Mouse (Mus musculus) lung, embryonic 16.5 days (tissue): ENCODE data around the gene Gm49392. TPM values are rescaled to one million over a fixed set of nuclear protein-coding genes. Genes with fewer than 3 reads are reported as not detected.

Experiments used
- ATAC-seq: fragments of 200-750 bp; cut with Nextera tagmentation; 2 replicates; pipeline ENCODE4 v1.8.0; 2017; ENCODE audit warnings: low read depth, mild to moderate bottlenecking, moderate library complexity
- H3K27ac ChIP-seq: fragments of 300-500 bp; sonication (generic); 2 replicates; pipeline ENCODE4 v1.5.1; 2014; ENCODE audit warnings: mild to moderate bottlenecking, control low read depth, low read length
- H3K27me3 ChIP-seq: fragments of 300-500 bp; sonication (generic); 2 replicates; pipeline ENCODE4 v1.6.1; 2014; ENCODE audit warnings: low read depth, low read length, mixed read lengths; ENCODE audit not compliant: control insufficient read depth, insufficient read depth
- H3K36me3 ChIP-seq: fragments of 300-500 bp; sonication (generic); 2 replicates; pipeline ENCODE4 v1.6.1; 2014; ENCODE audit warnings: low read length; ENCODE audit not compliant: control insufficient read depth, insufficient read depth
- H3K4me1 ChIP-seq: fragments of 300-500 bp; sonication (generic); replicated peaks from 2 replicates; pipeline ENCODE4 v1.6.1; 2014; ENCODE audit warnings: low read length, mixed read lengths; ENCODE audit not compliant: control insufficient read depth, insufficient read depth
- H3K4me2 ChIP-seq: fragments of 300-500 bp; sonication (generic); 2 replicates; pipeline ENCODE4 v1.6.1; 2014; ENCODE audit warnings: low read depth, low read length, control low read depth
- H3K4me3 ChIP-seq: fragments of 300-500 bp; sonication (generic); 2 replicates; pipeline ENCODE4 v1.5.1; 2014; ENCODE audit warnings: mild to moderate bottlenecking, low read length, control low read depth
- H3K9ac ChIP-seq: fragments of 300-500 bp; sonication (generic); 2 replicates; pipeline ENCODE4 v1.6.1; 2014; ENCODE audit warnings: low read length, control low read depth
- H3K9me3 ChIP-seq: fragments of 300-500 bp; sonication (generic); 2 replicates; pipeline ENCODE4 v1.6.1; 2016; ENCODE audit warnings: low read length; ENCODE audit not compliant: control insufficient read depth
- WGBS: fragments of 180-500 bp; shearing (Covaris S2); extraction: QIAGEN DNeasy Blood & Tissue Kit; methylation state at CpG from one replicate; pipeline ENCODE4 v1.1.7; 2014; 5-methylcytosine and 5-hydroxymethylcytosine counted together
- polyA plus RNA-seq: library from polyadenylated mRNA; unstranded; fragments of >200 nt; fragmentation: Nextera tagmentation; extraction: Ambion mirVana; gene quantifications from 2 replicates; pipeline ENCODE4 v1.2.1, GENCODE M21; 2015

Gm49392 gene
- polyA plus RNA-seq, 1 experiment from 2014 or later: 0.90 TPM

GRCm38 (mm10) chr13:60809690-60810089, 87.0 kb downstream of the Gm49392 start:
- WGBS: 56% methylated on average over 2 of the region's 2 CpGs
- H3K9ac ChIP-seq: no peak overlapping the region
- ATAC-seq: no peak
- no peak overlapping the region for H3K27ac ChIP-seq
- no peaks in the 10 kb centered on the region for H3K4me1 ChIP-seq
- no peaks in the 10 kb centered on the region for H3K36me3 ChIP-seq
- H3K9me3 ChIP-seq: no peaks in the 10 kb centered on the region
- no peak overlapping the region for H3K4me2 ChIP-seq
- H3K4me3 ChIP-seq: no peak overlapping the region
- H3K27me3 ChIP-seq: no peaks in the 10 kb centered on the region

- Histone ChIP-seq H3K9ac (no peak within 1 kb of the TSS), H3K9me3 (no peaks in the 10 kb centered on the region), H3K4me2 (no peak within 1 kb of the TSS), H3K4me3 (no peak within 1 kb of the TSS), H3K27ac (no peak within 1 kb of the TSS), H3K36me3 (no peaks in the 10 kb centered on the region), H3K27me3 (no peaks in the 10 kb centered on the region), H3K4me1 (no peaks in the 10 kb centered on the region)
- WGBS: 69% methylated on average over 1 of the region's 1 CpGs
- ATAC-seq: no peak
Measured at GRCm38 (mm10) chr13:60802749-60803148, 93.9 kb downstream of the Gm49392 start, which contains the start of gene Ctsll3. Gene Ctsll3 (minus strand): TSS chr13:60802849.

Other genes starting within 250 kb of the Gm49392 start
- not detected in 2 replicates for gene BC051665, start 110.5 kb downstream of the Gm49392 start, polyA plus RNA-seq
- not detected in 2 replicates for gene Ctsll3, start 94.0 kb downstream of the Gm49392 start, polyA plus RNA-seq
- gene 4930486L24Rik, start 32.4 kb downstream of the Gm49392 start, polyA plus RNA-seq: not detected in 2 replicates
- 8.9 TPM in 2 replicates for gene Ctla2b, start 553 bp upstream of the Gm49392 start, polyA plus RNA-seq
- not detected in 2 replicates for gene Tpbpb, start 8.0 kb upstream of the Gm49392 start, polyA plus RNA-seq
- 0.55 TPM in 1 of 2 replicates, not detected in the other for gene Gm49393, start 38.7 kb upstream of the Gm49392 start, polyA plus RNA-seq
- gene Gm49391, start 39.7 kb upstream of the Gm49392 start, polyA plus RNA-seq: 2.4 and 5.5 TPM in 2 replicates
- gene Ctla2a, start 39.7 kb upstream of the Gm49392 start, polyA plus RNA-seq: 94.8 and 103 TPM in 2 replicates
- not detected in 2 replicates for gene Tpbpa, start 45.1 kb upstream of the Gm49392 start, polyA plus RNA-seq
- gene Ctsj, start 109.1 kb upstream of the Gm49392 start, polyA plus RNA-seq: not detected in 2 replicates
- gene Ctsq, start 143.7 kb upstream of the Gm49392 start, polyA plus RNA-seq: not detected in 2 replicates